Mouse (Mus musculus) right cerebral cortex, adult 2 months (tissue): ENCODE measurements around the gene Gon7.

Experiments used
- DNase-seq, 2 experiments: peaks; one replicate each; pipeline ENCODE4 v3.0.0; 2021 to 2022; ENCODE audit warnings: low spot score in 2 of 2

Gon7 gene

DNA sequence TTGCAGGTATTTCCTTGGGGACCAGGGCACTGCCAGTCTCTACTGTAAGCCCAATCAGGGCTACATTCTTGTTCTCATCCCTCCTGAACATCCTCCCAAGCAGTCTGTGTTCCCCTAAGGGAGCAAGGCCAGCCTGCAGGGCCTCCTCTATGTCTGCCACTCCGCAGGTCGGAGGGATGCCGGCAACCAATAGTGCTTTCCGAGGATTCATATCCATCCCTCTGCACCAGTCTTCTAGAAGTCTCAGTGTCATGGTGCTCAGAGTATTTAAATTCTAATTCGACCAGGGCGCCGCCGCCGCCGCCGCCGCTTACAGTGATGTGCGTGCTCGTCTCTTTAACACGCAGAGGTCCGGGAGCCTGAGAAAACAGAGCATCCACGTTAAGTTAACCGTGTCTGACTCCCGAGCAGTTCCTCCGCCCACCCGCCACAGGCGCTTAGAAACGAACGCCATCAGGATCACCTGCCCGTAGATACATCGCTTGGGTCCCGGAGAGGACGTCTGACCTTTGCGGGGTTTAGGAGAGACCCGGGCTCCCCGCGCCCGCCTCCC, 14.5 kb downstream of the Gon7 start:
- DNase-seq, result no peak

DNA sequence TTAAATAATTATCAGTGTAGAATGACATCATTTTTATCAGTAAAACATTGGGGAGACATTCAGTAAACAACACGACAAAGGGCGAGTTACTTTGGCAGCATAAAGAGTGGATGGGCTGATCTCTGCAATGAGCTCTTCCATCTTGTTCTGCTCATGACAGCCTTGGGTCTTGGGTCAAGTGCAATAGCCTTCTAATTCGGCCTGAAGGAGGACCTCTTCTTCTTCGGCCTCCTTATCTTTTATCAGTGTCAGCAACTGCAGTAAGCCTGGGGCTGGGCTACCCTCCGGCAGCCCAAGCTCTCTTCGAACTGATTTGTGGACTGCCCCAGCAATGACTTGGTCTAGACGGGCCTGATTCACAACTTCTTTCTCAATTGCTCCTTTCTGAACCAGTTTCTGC, 15.5 kb downstream of the Gon7 start:
- no peak for DNase-seq

DNA sequence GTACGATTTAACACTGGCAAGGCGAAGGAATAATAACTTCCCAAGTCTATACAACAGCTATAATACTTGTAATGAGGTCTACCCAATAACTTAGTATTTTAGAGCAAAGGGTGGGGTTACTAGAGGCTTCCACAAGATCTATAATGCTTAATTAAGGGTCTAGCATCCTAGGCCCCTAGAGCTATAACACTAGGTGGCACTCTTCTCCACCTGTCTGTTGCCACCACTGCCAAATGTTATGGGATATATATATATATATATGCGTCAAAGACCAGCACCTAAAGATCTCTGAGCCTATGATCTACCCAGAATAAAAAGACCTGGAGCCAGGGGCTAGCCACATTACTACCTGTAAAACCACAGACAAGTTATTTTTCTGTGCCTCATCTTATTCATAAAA, 17.3 kb downstream of the Gon7 start:
- no peak for DNase-seq

DNA sequence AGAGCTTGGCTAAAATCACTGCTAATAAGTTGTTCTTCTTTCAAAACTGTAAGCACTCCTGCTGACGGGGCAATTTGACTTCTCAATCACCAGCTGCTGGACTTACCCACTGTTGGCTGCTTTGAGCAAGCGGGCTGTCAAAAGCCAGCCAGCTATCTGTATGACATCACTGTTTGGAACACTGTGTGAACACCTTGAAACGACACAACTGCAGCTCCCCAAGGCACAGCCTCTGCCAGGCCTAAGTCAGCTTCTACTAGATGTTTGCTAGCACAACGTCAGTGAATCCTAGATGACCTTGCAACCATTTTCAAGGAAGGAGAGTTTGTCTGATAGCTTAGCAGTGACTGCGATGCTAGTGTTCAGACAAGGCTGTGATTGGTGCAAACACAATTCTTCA, 18.5 kb downstream of the Gon7 start:
- no peak for DNase-seq

DNA sequence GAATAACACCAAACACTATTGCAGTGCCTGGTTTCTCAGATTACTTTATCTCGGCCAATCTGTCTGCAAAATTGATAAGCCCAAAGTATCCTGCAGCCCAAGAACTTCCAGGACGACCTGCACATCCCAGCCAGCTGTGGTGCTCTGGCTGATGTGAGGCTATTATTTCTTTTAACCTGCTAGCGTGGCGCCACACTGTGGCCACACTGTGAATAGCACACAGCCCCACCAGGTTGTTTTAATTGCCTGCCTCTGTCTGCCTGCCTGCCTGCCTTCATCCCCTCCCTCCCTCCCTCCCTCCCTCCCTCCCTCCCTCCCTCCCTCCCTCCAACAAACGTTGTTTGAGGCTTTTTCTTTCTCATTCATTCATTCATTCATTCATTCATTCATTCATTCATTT, 24.2 kb downstream of the Gon7 start:
- peak in 1 of 2 experiments; percentile 61 for DNase-seq

DNA sequence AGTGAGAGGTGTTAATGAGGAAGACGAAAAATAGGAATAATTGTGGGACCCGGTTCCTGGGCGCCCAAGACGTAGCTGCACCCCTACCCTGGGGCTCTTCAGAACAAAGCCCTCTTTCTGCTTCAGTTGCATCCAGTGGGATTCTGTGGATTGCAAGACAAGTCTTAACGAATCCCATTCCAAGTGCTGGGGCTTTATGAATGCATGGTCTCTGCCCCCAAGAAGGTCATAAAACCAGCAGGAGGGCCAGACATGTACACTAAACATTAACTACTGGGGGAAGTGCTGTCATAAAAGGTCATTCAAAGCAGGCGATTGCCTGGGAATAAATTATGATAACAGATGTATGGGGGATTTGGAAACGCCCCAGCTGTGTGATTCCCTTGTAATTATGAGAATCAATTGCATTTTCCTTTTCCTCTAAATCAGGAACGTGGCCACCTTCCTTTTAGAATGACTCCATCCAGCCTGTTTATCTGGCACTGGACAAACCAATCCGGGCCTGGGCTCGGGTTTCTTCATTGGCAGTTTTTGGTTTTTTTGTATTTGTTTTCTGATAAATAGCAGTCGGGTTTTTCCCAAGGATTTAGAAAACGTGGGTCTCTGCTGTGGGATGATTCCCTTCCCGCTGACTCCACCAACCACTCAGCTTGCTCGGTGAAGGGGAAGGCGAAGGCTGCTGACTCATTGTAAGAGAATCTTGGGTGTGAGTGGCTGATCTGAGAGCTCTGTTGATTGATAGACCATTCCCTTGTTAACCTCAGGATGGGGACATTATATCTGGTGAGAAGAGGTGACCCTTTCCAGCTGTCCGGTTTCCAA, 26.6 kb downstream of the Gon7 start:
- DNase-seq, result peak in 1 of 2 experiments; percentile 51

DNA sequence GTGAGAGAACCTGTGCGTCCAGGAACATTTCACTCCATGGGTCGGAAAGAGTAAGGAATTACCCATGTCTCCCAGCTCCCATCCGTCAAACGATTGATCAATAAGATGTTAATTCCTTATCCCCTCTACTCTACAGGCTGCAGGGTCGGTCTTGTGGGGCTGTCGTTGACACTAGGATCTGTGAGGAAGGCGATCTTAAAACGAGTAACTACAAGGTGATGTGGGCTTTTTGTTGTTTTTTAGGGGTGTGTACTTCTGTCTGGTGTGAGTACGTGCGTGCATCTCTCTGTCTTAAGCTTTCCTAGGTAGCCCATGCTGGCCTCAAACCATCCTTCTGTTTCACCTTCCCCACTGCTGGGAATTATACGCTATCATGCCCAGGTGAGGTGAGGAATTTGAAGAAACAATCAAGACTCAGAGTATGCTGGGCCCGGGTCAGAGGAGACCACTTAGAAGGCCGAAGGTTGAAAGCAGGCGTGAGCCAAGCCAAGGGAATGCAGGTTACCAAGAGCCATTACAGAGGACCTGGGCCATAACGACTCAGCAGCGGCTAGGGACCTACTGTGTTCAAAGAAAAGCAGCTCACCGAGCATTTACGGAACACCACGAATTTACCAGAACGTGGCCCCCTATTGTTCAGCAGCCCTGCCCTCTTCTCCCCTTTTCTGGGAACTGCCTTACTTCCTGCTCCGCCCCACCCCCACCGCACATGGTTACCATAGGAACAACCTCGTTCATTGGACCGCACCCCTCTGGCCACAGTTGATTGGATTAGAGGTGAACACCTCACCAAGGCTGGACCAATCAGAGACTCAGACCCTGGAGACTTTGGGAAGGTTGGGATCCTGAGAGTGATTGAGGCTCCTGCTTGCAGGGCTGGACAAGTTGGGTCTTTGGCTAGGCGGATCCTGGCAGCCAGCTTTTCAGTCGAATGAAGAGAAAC, 27.5 kb downstream of the Gon7 start:
- peak; percentile 63 to 67 for DNase-seq

DNA sequence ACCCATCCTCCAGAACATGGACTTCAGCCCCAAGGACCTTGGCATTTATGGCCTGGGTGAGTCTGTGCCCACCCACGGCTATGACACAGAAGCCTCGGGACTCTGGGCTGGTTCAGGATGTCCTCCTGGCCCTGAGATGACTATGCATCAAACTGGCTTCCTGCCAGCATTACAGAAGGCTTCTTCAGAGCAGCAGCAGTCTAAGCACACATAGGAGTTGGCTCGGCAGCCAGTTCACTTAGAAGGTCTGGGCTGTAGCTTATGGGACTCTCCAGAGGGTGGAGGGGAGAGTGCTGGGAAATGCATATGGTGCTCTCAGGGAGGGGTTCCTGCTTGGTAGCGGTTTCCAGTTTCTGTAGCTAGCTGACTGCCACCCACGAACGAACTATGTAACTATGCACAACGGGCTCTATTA, 31.8 kb downstream of the Gon7 start:
- no peak for DNase-seq

DNA sequence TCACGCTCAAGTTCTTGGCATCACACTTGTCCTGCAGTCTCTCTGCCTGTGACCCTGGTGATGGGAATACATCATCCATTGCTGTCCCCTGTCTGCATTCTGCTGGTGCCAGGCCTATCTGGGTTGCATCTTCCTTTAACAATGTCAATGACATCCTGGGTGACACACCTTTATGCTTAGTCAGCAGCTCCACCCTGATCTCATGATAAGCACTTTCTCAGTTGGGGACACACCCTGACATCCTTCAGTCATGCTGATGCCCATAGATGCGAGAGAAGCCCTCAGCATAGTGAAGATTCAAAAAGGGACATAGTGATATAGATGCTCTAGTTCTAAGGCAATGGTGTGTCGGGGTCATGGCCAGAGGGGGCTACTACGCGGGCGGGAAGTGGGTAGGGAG, 32.5 kb downstream of the Gon7 start:
- DNase-seq, result no peak

DNA sequence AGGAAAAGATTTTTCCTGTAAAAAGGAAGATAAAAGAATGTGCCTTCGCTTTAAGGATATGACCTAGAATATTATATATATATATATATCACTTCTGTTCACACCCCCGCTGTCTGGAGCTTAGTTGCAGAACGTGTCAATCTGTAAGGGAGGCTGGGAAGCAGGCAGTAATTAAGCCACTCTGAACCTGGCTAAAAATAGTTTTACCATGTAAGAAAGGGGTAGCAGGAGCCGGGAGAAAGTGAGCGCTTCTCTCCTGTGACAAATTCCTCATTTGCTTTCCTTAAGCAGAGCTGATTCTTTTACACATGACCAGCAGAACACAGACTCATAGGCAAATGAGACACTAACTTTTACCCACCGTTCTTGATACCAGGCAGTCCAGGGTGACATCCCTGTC, 33.7 kb downstream of the Gon7 start:
- DNase-seq, result peak; percentile 55 to 61

DNA sequence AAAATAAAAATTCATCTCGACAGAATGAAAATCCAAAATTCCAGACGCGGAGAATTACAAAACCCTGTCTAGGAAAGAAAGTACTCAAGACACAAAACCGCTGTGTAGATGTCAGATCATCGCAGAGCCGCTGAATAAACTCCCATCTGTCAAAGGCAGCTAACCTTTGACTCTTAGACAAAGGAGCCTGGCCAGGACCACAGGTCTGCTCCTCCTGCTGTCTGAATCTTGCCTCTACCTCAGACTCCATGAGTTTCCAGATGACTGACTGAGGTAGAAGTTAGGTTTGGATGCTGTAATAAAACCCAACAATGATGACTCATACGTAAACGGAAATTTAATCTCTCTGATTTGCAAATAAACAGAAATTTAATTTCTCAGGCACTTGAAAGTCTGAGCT, 34.6 kb downstream of the Gon7 start:
- no peak for DNase-seq

DNA sequence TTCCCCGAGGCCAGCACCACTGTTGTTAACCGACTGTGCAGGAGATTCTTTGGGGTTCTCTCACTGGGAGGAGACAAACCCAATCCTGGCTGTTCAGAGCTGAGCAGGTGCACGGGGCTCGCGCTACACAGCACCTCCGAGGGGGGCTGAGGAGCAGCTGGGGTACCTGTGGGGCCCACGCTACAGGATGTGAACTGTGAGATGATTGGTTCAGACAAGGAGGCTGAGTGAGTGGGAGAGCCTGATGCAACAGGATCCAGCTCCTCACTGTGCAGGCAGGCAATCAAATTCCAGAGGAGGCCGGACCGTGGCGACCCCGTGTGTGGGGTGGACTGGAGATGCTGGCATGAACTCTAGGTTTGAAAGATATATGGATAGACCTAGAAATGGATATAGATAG, 35.2 kb downstream of the Gon7 start:
- no peak for DNase-seq

DNA sequence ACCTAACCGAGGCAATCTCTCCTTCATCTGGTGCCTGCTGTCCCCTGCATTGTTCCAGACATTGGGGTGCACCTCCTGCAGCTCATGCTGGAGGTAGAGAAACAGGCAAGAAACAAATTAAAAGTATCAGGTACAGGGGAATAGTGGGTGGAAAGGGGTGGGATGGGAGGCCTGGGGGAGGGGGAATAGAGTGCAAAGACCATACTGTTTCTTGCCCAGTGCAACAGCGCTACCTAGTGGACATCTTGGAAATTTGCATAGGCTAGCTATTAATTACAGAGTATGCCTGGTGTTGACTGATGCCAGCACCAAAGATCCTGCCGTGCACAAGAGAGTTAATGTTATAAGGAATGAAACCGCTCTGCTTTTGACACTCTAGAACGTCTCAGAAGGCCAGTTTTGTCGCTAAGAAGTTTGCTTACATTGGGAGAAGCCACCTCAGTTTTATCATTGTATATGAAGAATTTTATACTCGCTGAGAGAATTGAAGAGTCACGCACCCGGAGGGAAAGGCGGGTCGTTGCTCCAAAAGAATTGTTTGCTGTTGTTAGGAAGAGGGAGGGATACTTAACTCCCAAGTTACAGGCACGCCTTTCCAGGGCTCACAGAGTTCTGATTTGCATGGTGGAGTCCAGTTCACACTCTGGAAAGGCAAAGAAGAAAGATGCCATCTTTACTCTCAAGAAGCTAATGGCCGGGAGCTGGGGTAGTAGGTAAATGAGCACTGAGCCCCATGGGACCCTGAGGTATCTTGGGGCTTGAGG, 37.9 kb downstream of the Gon7 start:
- peak in 1 of 2 experiments; percentile 62 for DNase-seq

DNA sequence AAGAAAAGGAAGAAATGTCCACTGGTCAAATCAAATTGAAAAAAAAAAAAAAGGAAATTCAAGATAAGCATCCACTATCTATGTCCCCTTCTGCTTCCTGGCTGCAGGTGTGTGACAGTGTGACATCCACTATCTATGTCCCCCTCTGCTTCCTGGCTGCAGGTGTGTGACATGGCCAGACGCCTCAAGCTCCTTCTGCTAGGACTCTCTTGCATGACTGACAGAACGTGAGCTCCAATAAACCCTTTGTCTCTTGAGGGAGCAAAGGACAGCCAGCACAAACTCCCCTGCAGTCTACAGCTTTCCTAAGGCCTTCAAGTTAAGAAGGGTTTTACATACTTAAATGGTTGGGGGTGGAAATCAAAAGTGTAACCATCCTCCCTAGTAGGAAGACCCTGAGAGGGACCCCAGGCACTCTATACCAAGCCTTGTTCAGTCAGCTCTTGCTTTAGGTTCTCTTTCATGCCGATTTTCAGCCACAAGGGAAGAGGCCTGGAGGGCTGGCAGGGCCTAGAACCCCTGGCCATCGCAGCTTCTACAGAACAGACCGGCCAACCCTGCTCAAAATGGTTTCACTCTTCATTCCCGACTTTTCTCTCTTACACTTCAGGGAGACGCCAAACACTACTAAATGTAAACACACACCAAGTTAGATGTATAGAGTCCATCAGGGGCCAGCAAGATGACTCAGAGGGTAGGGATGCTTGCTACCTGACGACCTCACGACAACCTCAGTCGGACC, 42.8 kb downstream of the Gon7 start:
- no peak for DNase-seq

DNA sequence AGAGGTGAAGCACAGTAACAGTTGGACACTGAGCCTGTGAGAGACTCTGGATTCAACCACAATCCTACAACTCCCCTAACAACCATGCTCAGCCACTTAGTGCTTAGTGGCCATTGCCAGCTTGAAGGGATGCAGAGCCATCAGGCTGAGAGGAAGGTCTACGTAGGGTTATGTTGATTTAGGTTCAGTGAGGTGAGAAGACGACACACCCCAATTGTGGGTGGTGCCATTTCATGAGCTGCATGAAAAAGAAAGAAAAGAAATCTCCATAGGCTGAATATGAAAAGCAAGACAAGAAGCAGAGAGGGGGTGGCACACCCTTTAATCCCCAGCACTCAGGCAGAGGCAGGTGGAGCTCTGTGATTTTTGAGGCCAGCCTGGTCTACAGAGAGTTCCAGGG, 43.5 kb downstream of the Gon7 start:
- DNase-seq, result no peak

DNA sequence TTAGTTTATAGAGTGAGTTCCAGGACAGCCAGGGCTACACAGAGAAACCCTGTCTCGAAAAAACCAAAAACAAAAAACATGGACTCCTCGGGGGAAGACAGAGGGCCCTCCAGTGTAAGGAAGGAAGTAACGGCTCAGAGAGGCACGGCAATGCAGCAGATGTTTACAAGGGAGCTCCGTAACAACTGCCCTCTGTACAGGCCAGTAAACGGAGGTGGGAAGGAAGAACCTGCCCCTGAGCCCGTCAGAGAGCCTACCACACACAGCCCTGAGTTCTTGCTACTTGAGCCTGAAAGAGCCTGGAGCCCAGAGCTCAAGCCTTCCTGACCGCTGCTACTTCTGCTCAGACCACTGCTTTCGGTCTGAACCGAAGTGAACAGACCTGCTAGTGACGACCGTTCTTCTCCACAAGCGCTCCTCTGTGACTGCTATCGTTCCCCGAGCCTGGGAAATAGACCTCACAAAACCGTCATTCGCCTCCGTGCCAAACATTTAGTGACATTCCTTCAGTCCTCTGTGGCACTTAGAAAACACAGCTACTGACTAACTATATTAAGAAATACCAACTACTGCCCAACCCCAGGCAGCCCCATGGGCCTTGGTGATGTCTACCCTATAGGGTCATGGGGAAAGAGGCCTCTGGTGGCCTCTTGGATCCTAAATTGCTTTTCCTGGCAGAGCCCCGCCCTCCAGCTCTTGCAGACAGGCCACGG, 44.3 kb downstream of the Gon7 start:
- no peak for DNase-seq

DNA sequence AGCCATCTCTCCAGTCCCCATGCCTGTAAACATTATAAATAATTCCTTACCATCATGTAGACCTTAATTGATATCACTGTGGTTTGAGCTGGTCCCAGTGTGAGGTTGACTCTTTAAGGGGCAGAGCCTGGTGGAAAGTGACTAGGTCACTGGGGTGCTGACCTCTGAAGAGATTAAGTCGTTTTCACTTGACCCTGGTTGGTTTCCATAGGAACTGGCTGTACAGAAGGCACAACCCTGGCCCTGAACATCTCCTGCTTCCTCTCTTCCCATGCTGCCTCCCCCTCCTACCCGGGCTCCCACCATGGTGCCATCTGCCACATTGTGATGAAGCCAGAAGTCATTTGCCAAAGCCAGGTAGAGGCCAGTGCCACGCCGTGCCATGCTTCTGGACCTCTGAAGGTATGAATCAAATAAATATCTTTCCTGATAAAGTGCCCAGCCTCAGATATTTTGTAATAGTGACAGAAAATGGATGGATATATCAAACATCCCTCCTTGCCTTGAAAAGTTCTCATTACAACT, 46.7 kb downstream of the Gon7 start:
- no peak for DNase-seq

DNA sequence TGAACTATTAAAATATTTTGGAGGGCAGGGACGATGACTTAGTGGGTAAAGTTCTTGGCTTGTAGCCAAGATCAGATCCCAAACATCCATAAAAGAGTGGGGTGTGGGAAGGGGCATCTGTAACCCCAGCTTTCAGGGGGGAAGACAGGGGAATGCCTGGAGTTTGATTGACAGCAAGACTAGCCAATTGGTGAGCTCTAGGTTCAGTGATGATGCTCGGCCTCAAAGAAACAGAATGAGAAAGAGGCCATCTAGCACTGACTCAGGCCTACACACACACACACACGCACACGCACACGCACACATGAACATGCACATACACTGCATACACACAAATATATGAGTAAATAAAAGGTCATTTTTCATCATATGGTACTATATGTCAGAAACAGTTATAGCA, 47.7 kb downstream of the Gon7 start:
- no peak for DNase-seq

DNA sequence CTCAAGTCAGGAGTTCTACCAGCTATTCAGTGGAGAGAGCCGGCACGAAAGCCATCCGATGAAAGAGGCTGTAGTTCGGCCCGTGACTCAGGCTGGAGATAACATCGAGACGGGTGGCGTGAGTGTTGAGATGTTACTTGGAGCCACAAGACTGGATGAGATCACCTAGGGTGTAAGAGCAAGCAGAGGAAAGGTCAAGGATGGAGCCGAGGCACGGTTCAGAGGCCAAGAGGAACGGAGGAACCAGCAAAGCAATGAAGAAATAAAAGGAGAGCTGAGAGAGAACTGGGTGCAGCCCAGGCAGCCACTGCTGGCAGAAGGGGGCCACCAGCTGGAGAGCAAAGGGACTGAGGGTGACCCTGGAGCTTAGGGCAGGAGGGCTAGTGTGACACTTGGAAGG, 49.4 kb downstream of the Gon7 start:
- DNase-seq, result no peak

DNA sequence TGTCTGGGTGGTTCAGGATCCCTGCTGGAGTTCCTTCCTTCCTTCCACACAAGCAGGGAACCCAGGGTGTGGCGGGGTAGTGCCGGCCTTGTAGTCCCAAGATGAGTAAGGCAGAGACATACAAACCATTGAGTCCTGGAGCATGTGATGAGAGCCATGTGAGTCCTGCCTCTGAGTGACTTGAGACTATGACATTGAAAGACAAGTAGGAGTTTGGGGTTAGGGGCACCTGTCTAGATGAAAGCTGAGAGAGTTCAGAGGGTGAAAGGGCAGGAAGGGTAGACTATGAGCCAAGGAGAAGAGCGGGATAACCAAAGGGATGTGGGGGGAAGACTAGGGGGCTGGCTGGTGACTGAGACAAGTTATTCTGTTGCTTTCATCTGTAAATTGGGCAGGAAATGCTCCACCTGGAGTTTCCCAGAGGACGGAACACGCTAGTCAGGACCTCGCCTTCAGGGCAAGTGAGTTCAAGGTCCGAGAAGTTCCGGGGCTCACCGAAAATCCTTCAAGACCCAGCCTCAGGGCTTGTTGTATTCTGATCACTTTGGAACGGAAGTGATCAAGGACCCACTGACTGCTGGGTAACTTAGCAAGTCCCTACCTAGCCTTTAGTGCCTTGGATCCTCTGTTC, 50.7 kb downstream of the Gon7 start:
- DNase-seq, result no peak
